Mouse (Mus musculus): ENCODE data around the gene Bhlhe23. TPM values are rescaled to one million over a fixed set of nuclear protein-coding genes. Genes with fewer than 3 reads are reported as not detected.

Gene Bhlhe23
- not detected for polyA plus RNA-seq (2014; fragmentation: Illumina TruSeq; extraction: RNeasy Lipid Tissue Mini Kit (QIAGEN cat#74804); ENCODE audit: low read depth, low replicate concordance)

GRCm38 (mm10) chr2:180776793-180777192, at the start of gene Bhlhe23:
Gene Bhlhe23, minus strand, starts transcription at chr2:180776900.

GRCm38 (mm10) chr2:180724585-180725413, 51.9 kb downstream of the Bhlhe23 start, which contains the start of gene Slc17a9:
Gene Slc17a9, plus strand, starts transcription at chr2:180725263.

Other genes with a start within 250 kb of the Bhlhe23 start
- gene Mrgbp, start 195.6 kb downstream of the Bhlhe23 start, polyA plus RNA-seq (2014; fragmentation: Illumina TruSeq; extraction: RNeasy Lipid Tissue Mini Kit (QIAGEN cat#74804); ENCODE audit: low read depth, low replicate concordance): 19.6 TPM
- gene Ogfr, start 187.7 kb downstream of the Bhlhe23 start, polyA plus RNA-seq (2014; fragmentation: Illumina TruSeq; extraction: RNeasy Lipid Tissue Mini Kit (QIAGEN cat#74804); ENCODE audit: low read depth, low replicate concordance): 34.1 TPM
- gene Col9a3, start 179.1 kb downstream of the Bhlhe23 start, polyA plus RNA-seq (2014; fragmentation: Illumina TruSeq; extraction: RNeasy Lipid Tissue Mini Kit (QIAGEN cat#74804); ENCODE audit: low read depth, low replicate concordance): 0.21 TPM
- not detected for gene Tcfl5, start 134.2 kb downstream of the Bhlhe23 start, polyA plus RNA-seq (2014; fragmentation: Illumina TruSeq; extraction: RNeasy Lipid Tissue Mini Kit (QIAGEN cat#74804); ENCODE audit: low read depth, low replicate concordance)
- gene Dido1, start 66.9 kb downstream of the Bhlhe23 start, polyA plus RNA-seq (2014; fragmentation: Illumina TruSeq; extraction: RNeasy Lipid Tissue Mini Kit (QIAGEN cat#74804); ENCODE audit: low read depth, low replicate concordance): 18.7 TPM
- 64.8 TPM for gene Gid8, start 66.8 kb downstream of the Bhlhe23 start, polyA plus RNA-seq (2014; fragmentation: Illumina TruSeq; extraction: RNeasy Lipid Tissue Mini Kit (QIAGEN cat#74804); ENCODE audit: low read depth, low replicate concordance)
- 1.7 TPM for gene Slc17a9, start 51.6 kb downstream of the Bhlhe23 start, polyA plus RNA-seq (2014; fragmentation: Illumina TruSeq; extraction: RNeasy Lipid Tissue Mini Kit (QIAGEN cat#74804); ENCODE audit: low read depth, low replicate concordance)
- gene Ythdf1, start 144.0 kb upstream of the Bhlhe23 start, polyA plus RNA-seq (2014; fragmentation: Illumina TruSeq; extraction: RNeasy Lipid Tissue Mini Kit (QIAGEN cat#74804); ENCODE audit: low read depth, low replicate concordance): 30.8 TPM
- not detected for gene Birc7, start 152.1 kb upstream of the Bhlhe23 start, polyA plus RNA-seq (2014; fragmentation: Illumina TruSeq; extraction: RNeasy Lipid Tissue Mini Kit (QIAGEN cat#74804); ENCODE audit: low read depth, low replicate concordance)
- 12.2 TPM for gene Nkain4, start 177.8 kb upstream of the Bhlhe23 start, polyA plus RNA-seq (2014; fragmentation: Illumina TruSeq; extraction: RNeasy Lipid Tissue Mini Kit (QIAGEN cat#74804); ENCODE audit: low read depth, low replicate concordance)
- gene Arfgap1, start 190.3 kb upstream of the Bhlhe23 start, polyA plus RNA-seq (2014; fragmentation: Illumina TruSeq; extraction: RNeasy Lipid Tissue Mini Kit (QIAGEN cat#74804); ENCODE audit: low read depth, low replicate concordance): 37.7 TPM
- gene Col20a1, start 209.6 kb upstream of the Bhlhe23 start, polyA plus RNA-seq (2014; fragmentation: Illumina TruSeq; extraction: RNeasy Lipid Tissue Mini Kit (QIAGEN cat#74804); ENCODE audit: low read depth, low replicate concordance): 0.76 TPM

Measured in heart, adult 10 weeks (tissue).